Mouse (Mus musculus) bone marrow macrophage, adult 2 months (primary cell): ENCODE measurements at regions not wholly inside any gene's neighbourhood (a gene's known extent, or its start where the extent isn't known, plus 50 kb on each side); places are given as distances from the start of the nearest gene placed in this dataset.

Experiments used
- CTCF ChIP-seq: IDR thresholded peaks from 2 replicates; pipeline ENCODE4 v1.5.1; 2012; ENCODE audit warnings: low read depth, mild to moderate bottlenecking, low read length, moderate library complexity
- POLR2A ChIP-seq: IDR thresholded peaks from 2 replicates; pipeline ENCODE4 v1.6.1; 2012; ENCODE audit warnings: mild to moderate bottlenecking, low read depth, low read length, borderline replicate concordance

GRCm38 (mm10) chr1:61190921-61191320 is 213.2 kb downstream of the Icos start:
- TF ChIP-seq CTCF (no peak), POLR2A (no peak)
